Mouse (Mus musculus) gastrocnemius, postnatal 4 days (tissue): ENCODE data around the gene 1700019D03Rik. TPM values are rescaled to one million over a fixed set of nuclear protein-coding genes. Genes with fewer than 3 reads are reported as not detected.
"Not testable (repeated sequence)": the region's sequence is repeated elsewhere in the genome, so short reads cannot be mapped to it uniquely, and the experiment has no call there.

ENCODE experiments used
- DNase-seq, 2 experiments: peaks; one replicate each; pipeline ENCODE4 v3.0.0; 2021 to 2022; ENCODE audit warnings: low spot score in 2 of 2, mixed read lengths in 2 of 2
- total RNA-seq, 2 experiments: library from RNA; stranded (reverse); gene quantifications; 2 replicates each; pipeline ENCODE4 v1.2.3; 2021

1700019D03Rik gene
- total RNA-seq, 2 experiments from 2014 or later: 1.7 to 2.5 TPM

DNA sequence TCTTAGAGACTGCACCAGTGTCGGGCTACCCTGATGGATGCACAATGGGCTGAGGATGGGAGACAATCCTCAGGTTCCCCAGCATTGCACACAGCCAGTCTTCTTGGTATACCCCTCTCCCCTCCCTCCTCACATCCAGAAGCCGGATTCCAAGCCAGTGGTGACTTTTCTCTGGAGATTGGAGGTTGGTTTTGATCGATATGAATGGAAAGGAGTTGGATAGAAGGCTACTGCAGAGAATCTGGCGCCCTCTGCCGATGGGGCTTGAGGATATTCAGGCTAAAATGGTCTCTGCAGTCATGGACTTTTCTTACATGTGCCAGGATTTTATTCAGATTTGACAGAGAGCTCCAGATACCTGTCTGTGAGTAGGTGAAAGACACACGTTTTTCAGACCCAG, 64.9 kb downstream of the 1700019D03Rik start:
- DNase-seq: no peak

DNA sequence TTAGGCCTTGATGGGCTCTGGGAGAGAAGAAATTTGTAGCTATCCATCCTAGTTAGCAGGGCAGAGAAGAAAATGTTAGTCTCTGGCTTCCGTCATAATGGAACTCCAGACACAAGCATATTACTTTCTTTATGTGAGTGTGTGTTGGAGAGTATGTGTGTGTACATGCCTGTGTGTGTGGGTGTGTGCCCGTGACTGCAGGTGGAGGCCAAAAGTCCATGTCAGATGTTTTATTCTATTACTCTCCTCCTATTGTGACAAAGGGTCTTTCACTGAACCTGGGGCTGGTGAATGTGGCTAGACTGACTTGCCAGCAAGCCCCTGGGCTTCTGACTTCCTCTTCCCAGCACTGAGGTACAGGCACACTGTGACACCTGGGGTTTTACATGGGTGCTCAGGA, 65.5 kb downstream of the 1700019D03Rik start:
- DNase-seq: no peak

DNA sequence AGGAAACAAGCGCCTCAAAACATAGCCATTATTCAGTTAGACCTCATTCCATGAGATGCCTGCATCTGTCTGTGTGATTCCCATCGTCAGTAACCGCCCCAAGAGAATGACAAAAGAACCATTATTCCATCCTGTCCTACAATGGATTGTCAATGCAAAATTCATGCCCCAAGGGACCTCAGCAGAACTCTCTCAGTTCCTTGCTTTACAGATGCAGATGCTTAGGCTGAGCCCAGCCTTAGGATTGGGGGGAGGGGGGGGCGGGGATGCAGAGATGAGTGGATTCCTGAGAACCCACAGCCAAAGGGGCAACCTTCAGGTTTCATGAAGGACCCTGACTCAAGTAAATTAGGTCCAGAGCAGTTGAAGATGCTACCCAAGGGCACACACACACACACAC, 66.4 kb downstream of the 1700019D03Rik start:
- no peak for DNase-seq

DNA sequence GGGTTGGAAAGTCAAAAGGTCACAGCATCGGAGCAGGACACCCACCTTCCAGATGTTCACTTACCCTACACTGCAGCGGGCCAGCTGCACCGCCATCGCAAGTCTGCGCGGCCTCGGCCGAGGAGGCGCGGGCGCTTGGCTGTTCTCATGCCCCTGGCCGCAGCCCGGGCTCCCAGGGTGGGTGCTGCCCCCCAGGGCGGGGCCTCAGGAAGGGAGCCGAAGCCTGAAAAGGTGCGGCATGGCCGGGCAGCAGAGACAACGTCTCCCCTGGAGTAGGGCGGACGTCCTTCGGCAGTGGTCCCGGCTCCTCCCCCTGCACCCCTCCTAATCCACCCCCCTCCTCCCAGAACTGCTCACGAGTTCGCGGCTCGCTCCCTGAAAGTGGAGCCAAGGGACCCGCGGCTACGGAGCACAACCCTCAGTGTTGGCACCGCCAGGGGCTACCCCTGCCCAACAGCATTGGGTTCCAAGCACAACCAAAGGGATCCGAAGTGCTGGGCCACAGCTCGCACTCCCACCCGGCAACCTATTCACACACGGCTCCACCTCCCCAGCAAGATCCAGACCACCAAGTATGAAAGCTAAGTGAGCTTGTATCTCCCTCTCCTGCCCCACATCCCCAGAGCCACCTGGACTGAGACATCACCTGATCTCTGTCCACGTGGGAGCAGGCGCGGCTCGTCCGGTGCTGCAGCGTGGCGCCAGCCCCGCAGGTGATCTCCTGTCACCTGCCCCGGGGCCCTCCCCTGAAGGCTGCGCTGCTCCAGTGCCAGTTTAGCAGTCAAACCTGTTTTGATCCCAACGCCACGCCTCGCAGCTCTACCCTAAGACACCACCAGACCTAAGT, 67.2 kb downstream of the 1700019D03Rik start:
- DNase-seq: no peak

DNA sequence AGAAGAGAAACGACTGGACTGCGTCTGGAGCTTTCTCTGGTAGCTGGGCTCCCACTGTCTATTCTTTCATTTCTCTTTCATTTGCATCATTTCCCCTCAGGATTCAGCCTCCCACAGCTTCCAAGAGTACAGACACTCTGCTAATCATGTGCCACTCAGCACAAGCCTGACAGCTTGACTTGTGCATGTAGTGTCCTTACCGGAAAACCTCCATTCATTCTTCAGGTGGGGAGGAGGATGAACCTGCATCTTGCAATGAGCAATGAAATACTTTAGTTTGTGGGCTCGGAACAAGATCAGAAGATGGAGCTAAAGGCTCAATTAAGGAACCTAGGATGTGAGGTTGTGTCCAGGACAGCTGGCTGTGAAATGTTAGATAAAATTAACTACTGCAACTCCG, 67.8 kb downstream of the 1700019D03Rik start:
- no peak for DNase-seq

DNA sequence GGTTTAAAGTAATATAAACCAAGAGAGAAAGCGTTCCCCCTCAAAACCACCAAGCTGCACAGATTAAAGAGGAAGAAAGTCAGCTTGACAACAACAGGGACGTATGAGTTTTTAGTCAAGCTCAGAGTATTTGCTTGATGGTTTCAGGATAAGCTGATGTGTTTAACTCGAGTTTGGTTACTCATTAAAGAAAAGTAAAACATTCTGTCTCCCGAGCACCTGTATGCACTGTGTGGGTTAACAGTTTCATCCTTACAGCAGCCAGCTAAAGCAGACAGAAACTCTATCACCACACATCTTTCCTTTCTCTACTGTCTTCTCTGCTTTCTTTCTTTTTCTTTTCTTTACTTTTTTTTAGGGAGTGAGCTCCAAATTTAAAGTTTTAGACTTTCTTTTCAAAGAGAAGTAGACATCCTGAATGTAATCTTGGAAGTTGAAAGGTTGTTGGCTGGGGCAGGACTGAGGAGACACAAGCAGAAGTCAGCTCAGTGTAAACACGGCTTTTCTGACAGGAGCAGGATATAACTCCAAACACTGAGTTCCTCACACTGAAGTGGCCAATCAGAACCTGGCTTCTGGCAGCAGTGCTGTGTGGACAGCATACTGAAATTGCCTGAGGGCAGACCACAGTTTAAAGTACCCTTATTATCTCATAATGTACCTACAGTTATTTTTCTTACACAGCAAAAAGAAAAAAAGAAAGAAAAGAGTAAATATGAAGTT, 68.7 kb downstream of the 1700019D03Rik start:
- no peak for DNase-seq

DNA sequence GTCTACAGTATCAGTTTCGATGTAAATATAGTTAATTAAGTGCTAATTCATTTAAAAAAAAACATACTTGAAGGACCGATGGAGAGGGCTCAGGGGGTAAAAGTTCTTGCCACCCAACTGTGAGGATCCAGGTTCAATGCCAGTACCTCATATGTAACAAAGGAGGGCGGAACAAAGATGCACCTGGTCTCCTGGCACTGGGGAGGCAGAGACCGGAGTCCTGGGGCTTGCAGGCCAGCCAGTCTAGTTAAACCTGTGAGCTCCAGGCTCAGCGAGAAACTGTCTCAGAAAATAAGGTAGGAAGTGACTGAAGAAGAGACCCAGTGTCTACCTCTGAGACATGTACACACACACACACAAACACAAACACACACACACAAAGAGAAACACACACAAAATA, 72.1 kb downstream of the 1700019D03Rik start:
- no peak for DNase-seq

DNA sequence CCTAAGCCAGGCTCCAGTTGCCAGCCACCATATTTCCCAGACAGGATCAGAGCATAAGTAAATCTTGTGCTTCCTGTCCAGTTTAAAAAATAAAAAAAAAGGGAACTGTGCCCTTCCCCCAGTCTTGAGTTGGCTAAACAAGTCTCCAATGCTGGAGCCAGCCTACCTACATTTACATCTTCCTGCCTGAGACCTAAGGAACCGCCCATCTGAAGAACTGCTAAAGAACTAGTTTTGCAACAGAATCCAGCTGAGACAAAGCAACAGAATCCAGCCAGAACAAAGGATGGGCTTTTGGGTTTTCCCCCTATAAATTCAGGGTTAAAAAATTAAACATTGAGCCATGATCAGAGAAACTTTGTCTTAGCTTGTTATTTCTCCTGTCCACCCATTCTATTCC, 81.0 kb downstream of the 1700019D03Rik start:
- no peak for DNase-seq

DNA sequence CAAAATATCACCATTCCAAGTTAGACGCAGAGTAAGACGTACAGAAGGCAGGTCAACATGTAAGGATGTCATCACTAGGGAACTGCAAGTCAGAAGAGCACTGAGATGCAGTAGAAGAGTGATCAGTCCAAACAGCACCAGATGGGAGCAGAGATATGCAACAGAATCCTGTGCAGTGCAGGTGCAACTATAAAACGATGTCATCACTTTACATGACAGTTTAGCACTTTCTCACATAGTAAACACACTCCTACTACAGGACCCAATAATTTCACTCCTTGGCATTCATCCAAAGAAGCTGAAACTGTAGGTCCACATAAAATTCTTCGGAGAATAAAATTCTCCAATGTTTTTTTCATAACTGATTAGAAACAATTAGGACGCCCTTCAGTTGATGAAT, 85.5 kb downstream of the 1700019D03Rik start:
- DNase-seq: no peak

DNA sequence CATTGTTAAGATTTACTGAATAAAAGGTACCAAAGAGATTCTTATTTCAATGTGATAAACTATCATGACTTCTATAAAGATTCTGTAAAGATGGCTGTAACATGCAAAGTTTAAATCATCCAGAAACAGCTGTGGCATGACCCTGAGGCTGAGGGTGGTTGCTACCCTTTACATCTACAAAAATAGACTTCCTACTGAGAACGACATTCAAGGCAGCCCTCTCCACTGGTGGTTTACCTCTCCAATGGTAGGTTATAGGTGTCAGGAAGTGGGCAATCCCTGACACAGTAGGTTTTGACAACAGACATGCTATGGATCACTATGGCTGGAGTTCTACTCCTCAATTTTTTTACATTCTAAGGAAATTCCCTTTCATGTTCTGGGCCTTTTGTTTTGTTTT, 95.5 kb downstream of the 1700019D03Rik start:
- DNase-seq: not testable (repeated sequence)

DNA sequence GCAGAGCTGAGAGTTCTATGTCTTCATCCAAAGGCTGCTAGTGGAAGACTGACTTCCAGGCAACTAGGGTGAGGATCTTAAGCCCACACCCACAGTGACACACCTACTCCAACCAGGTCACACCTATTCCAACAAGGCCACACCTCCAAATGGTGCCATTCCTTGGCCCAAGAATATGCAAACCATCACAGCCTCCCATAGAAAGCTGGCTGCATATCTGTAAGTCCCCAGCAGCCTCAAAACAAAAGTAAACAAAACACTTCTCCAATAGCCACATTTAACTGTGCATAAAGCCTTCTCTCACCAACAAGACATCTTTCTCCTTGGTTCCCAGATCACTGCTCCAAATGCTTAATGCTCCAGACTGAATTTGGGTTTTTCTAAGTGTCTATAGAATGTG, 101.1 kb downstream of the 1700019D03Rik start:
- not testable (repeated sequence) for DNase-seq

DNA sequence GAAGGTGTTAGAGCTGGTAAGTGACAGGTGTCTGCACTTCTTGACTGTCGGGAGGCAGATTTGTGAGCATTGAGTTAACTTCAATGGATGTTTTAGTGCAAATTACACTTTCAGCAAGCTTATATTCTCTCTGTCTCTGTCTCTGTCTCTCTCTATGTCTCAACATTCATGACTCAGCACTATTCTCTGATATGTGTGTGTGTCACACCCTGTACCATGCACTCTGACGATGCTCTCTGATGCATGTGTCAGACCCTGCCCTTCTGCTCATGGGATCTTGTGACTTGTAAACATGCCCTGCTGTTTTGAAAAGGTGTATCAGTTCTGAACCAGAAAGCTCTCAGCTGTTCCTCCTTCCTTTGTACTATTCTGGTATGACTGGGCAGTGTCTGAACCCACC, 103.3 kb downstream of the 1700019D03Rik start:
- no peak for DNase-seq

DNA sequence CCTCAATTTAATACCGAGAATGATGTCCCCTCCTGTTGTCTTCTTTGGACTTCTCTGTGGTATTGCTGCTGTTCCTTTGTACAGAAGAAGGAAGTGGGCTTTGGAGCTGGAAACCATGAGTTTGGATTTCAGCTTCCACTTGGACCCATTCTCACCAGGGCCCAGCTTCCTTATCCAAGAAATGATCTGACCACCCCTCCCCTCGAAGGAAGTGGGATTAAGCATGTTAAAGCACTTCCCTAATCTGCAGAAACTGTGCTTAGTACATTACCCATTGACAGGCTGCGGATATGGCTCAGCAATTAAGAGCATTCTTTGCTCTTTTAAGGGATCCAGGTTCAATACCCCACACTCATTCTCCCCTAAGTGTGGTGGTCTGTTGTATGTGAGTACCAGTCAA, 110.2 kb downstream of the 1700019D03Rik start:
- DNase-seq: no peak

DNA sequence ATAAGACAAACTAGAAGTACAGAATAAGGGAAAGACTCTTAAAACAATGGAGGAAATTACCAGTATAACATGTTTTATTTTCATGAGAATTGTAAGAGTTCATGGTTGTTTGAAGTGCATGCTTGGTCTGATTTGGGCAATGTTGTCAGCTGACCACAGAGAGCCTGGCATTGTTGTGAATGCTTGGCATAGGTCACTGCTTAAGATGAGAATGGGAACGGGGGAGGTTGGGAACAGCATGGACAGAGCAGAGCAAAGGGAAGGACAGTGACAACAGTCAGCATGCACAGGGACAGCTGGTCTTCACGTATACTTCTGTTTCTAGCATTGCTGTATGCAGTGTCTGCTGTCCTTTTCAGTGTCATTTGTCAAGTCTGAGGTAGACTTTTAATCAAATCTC, 135.8 kb downstream of the 1700019D03Rik start:
- no peak for DNase-seq

Other genes with a start within 250 kb of the 1700019D03Rik start
- 10 to 100 TPM; 12.3 to 12.6 TPM for gene Inpp1, start 202.5 kb downstream of the 1700019D03Rik start, total RNA-seq
- gene Hibch, start 175.2 kb downstream of the 1700019D03Rik start, total RNA-seq: 10 to 100 TPM; 25.1 to 25.3 TPM
- 10 to 100 TPM; 68.6 to 81.2 TPM for gene Mstn, start 41.5 kb upstream of the 1700019D03Rik start, total RNA-seq
- gene 1700019A02Rik, start 167.5 kb upstream of the 1700019D03Rik start, total RNA-seq: not detected